Mouse (Mus musculus): Measurements from ENCODE around the gene Hspb6.

Hspb6 gene

GRCm38 (mm10) chr7:30552102-30553020 is at the start of gene Hspb6, which contains the start of gene Proser3:
Hspb6 (plus strand) TSS chr7:30552178.
Proser3 (minus strand) TSS chr7:30552299.
- peak; percentile 96 for DNase-seq (ENCODE audit: low spot score)

- no peak for DNase-seq (ENCODE audit: low spot score)
Measured at GRCm38 (mm10) chr7:30508061-30508460, 43.9 kb upstream of the Hspb6 start.

GRCm38 (mm10) chr7:30515003-30515760 is 36.8 kb upstream of the Hspb6 start:
- DNase-seq (ENCODE audit: low spot score), result no peak

- no peak for DNase-seq (ENCODE audit: low spot score)
Measured at GRCm38 (mm10) chr7:30518325-30518724, 33.7 kb upstream of the Hspb6 start.

GRCm38 (mm10) chr7:30520396-30520795 is 31.6 kb upstream of the Hspb6 start:
- DNase-seq (ENCODE audit: low spot score), result no peak

- DNase-seq (ENCODE audit: low spot score), result no peak
Measured at GRCm38 (mm10) chr7:30520856-30521255, 31.1 kb upstream of the Hspb6 start.

- no peak for DNase-seq (ENCODE audit: low spot score)
Measured at GRCm38 (mm10) chr7:30522871-30523270, 29.1 kb upstream of the Hspb6 start.

- no peak for DNase-seq (ENCODE audit: low spot score)
Measured at GRCm38 (mm10) chr7:30524487-30524886, 27.5 kb upstream of the Hspb6 start.

GRCm38 (mm10) chr7:30525954-30526353 is 26.0 kb upstream of the Hspb6 start:
- DNase-seq (ENCODE audit: low spot score), result no peak

GRCm38 (mm10) chr7:30526399-30526798 is 25.6 kb upstream of the Hspb6 start:
- DNase-seq (ENCODE audit: low spot score), result no peak

- DNase-seq (ENCODE audit: low spot score), result no peak
Measured at GRCm38 (mm10) chr7:30526981-30527380, 25.0 kb upstream of the Hspb6 start.

GRCm38 (mm10) chr7:30531291-30531815 is 20.6 kb upstream of the Hspb6 start:
- no peak for DNase-seq (ENCODE audit: low spot score)

GRCm38 (mm10) chr7:30532931-30533330 is 19.0 kb upstream of the Hspb6 start:
- DNase-seq (ENCODE audit: low spot score), result no peak

- DNase-seq (ENCODE audit: low spot score), result no peak
Measured at GRCm38 (mm10) chr7:30533941-30534632, 17.9 kb upstream of the Hspb6 start.

GRCm38 (mm10) chr7:30534633-30535577 is 17.1 kb upstream of the Hspb6 start, which contains the start of gene Arhgap33:
Arhgap33 (minus strand) TSS chr7:30535060.
- peak; percentile 94 for DNase-seq (ENCODE audit: low spot score)

GRCm38 (mm10) chr7:30540572-30540971 is 11.4 kb upstream of the Hspb6 start:
- no peak for DNase-seq (ENCODE audit: low spot score)

GRCm38 (mm10) chr7:30544327-30544726 is 7.7 kb upstream of the Hspb6 start:
- no peak for DNase-seq (ENCODE audit: low spot score)

GRCm38 (mm10) chr7:30549880-30550279 is 2.1 kb upstream of the Hspb6 start:
- DNase-seq (ENCODE audit: low spot score), result no peak

- DNase-seq (ENCODE audit: low spot score), result no peak
Measured at GRCm38 (mm10) chr7:30550603-30551002, 1.4 kb upstream of the Hspb6 start.

- no peak for DNase-seq (ENCODE audit: low spot score)
Measured at GRCm38 (mm10) chr7:30551445-30552101, 405 bp upstream of the Hspb6 start.
